Mouse (Mus musculus) CD8-positive naive resting alpha-beta T cell, adult 57 days (primary cell): ENCODE data around the gene Arih1. TPM values are rescaled to one million over a fixed set of nuclear protein-coding genes. Genes with fewer than 3 reads are reported as not detected.

Source experiments
- total RNA-seq: library from RNA; stranded (reverse); gene quantifications from one replicate; pipeline ENCODE4 v1.2.4, GENCODE M21; 2023

Gene Arih1
- total RNA-seq = 159 TPM

GRCm38 (mm10) chr9:59486549-59487065 is at the start of gene Arih1:
Gene Arih1 (minus strand): TSS chr9:59486618.

GRCm38 (mm10) chr9:59353253-59353639 is 133.2 kb downstream of the Arih1 start, which contains the start of gene Bbs4:
Gene Bbs4 (minus strand): TSS chr9:59353508.

Other genes starting within 250 kb of the Arih1 start
- gene Adpgk, start 195.1 kb downstream of the Arih1 start, total RNA-seq = 58.0 TPM
- 6.1 TPM for gene Bbs4, start 133.1 kb downstream of the Arih1 start, total RNA-seq
- gene Hexa, start 52.9 kb upstream of the Arih1 start, total RNA-seq = 41.8 TPM
- gene Tmem202, start 53.2 kb upstream of the Arih1 start, total RNA-seq = 1.1 TPM
- gene Celf6, start 91.3 kb upstream of the Arih1 start, total RNA-seq = not detected
- 65.7 TPM for gene Parp6, start 130.7 kb upstream of the Arih1 start, total RNA-seq
- 299 TPM for gene Pkm, start 169.8 kb upstream of the Arih1 start, total RNA-seq
- not detected for gene Gramd2, start 193.5 kb upstream of the Arih1 start, total RNA-seq